Mouse (Mus musculus) hindbrain, embryonic 11.5 days (tissue): ENCODE data around the gene Rtn4rl2. TPM values are rescaled to one million over a fixed set of nuclear protein-coding genes. Genes with fewer than 3 reads are reported as not detected.
A peak's percentile ranks its signal among the peaks of the same experiment; 100 is the strongest.

Source experiments
- ATAC-seq: fragments of 200-750 bp; cut with Nextera tagmentation; 2 replicates; pipeline ENCODE4 v1.8.0; 2017; ENCODE audit warnings: mild to moderate bottlenecking, moderate TSS enrichment, moderate library complexity; ENCODE audit not compliant: low FRiP score
- DNase-seq: peaks from one replicate; pipeline ENCODE4 v3.0.0-alpha.2; 2015; ENCODE audit warnings: low spot score
- H3K27ac ChIP-seq: fragments of 300-500 bp; sonication (generic); 2 replicates; pipeline ENCODE4 v1.5.1; 2014; ENCODE audit warnings: mild to moderate bottlenecking, low read depth, low read length
- H3K27me3 ChIP-seq: fragments of 300-500 bp; sonication (generic); 2 replicates; pipeline ENCODE4 v1.6.1; 2014; ENCODE audit warnings: mild to moderate bottlenecking, low read length, moderate library complexity, mixed read lengths; ENCODE audit not compliant: control insufficient read depth, insufficient read depth
- H3K36me3 ChIP-seq: fragments of 300-500 bp; sonication (generic); 2 replicates; pipeline ENCODE4 v1.6.1; 2014; ENCODE audit warnings: mild to moderate bottlenecking, low read length, moderate library complexity, mixed read lengths; ENCODE audit not compliant: control insufficient read depth, insufficient read depth
- H3K4me1 ChIP-seq: fragments of 300-500 bp; sonication (generic); replicated peaks from 2 replicates; pipeline ENCODE4 v1.6.1; 2014; ENCODE audit warnings: low read length, mixed read lengths; ENCODE audit not compliant: control insufficient read depth, insufficient read depth
- H3K4me2 ChIP-seq: fragments of 300-500 bp; sonication (generic); replicated peaks from 2 replicates; pipeline ENCODE4 v1.6.1; 2014; ENCODE audit warnings: mild to moderate bottlenecking, low read depth, low read length
- H3K4me3 ChIP-seq: fragments of 300-500 bp; sonication (generic); 2 replicates; pipeline ENCODE4 v1.5.1; 2014; ENCODE audit warnings: low read depth, low read length
- H3K9ac ChIP-seq: fragments of 300-500 bp; sonication (generic); 2 replicates; pipeline ENCODE4 v1.6.1; 2014; ENCODE audit warnings: low read depth, low read length
- H3K9me3 ChIP-seq: fragments of 300-500 bp; sonication (generic); 2 replicates; pipeline ENCODE4 v1.6.1; 2016; ENCODE audit warnings: low read length; ENCODE audit not compliant: control insufficient read depth
- WGBS: fragments of 180-500 bp; shearing (Covaris S2); extraction: QIAGEN DNeasy Blood & Tissue Kit; methylation state at CpG from one replicate; pipeline ENCODE4 v1.1.7; 2014; 5-methylcytosine and 5-hydroxymethylcytosine counted together
- polyA plus RNA-seq: library from polyadenylated mRNA; unstranded; fragments of >200 nt; fragmentation: Nextera tagmentation; extraction: Ambion mirVana; gene quantifications from 2 replicates; pipeline ENCODE4 v1.2.1, GENCODE M21; 2014

Gene Rtn4rl2
- polyA plus RNA-seq, 1 experiment from 2014 or later = 1.9 TPM

DNA sequence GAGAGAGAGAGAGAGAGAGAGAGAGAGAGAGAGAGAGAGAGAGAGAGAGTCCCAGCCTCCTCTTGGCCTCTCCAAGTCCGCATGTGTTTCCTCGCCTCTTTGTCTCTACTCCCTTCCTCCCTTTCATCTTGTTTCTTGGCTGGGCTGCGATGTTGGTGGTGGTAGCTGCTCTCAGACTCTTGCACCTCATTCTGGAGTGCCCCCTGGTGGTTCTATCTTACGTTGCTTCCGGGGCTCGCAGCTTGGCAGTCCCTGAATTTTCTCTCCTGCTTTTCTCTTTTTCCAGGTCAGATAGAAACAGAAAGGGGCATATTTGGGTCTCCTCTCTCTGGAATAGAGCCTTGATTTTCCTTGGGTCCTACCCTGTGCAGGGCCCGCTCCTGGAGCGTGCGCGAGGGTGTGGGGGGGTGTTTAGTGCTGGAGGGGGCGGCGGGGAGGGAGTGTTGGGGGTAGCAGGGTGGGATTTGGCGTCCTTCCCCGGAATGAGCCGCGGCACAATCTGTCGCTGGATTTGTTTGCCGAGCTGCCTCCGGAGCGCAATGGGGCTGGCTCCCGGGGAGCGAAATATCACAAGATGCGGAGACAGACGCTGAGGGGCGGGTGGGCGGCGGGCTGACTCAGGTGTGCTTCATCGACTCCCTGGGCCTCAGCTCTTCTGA, 2.3 kb upstream of the Rtn4rl2 start:
- H3K27me3 ChIP-seq = peaks cover 59% of the 10 kb centered on the region
- H3K4me2 ChIP-seq = peak overlapping the region; percentile 36
- H3K9ac ChIP-seq = no peak overlapping the region
- H3K9me3 ChIP-seq = no peaks in the 10 kb centered on the region
- peak overlapping the region; percentile 20 for H3K4me3 ChIP-seq
- no peaks in the 10 kb centered on the region for H3K36me3 ChIP-seq
- H3K27ac ChIP-seq = no peak overlapping the region
- ATAC-seq = no peak
- 3% methylated on average over 28 of the region's 28 CpGs for WGBS
- peak; percentile 83 for DNase-seq
- H3K4me1 ChIP-seq = peaks cover 13% of the 10 kb centered on the region

DNA sequence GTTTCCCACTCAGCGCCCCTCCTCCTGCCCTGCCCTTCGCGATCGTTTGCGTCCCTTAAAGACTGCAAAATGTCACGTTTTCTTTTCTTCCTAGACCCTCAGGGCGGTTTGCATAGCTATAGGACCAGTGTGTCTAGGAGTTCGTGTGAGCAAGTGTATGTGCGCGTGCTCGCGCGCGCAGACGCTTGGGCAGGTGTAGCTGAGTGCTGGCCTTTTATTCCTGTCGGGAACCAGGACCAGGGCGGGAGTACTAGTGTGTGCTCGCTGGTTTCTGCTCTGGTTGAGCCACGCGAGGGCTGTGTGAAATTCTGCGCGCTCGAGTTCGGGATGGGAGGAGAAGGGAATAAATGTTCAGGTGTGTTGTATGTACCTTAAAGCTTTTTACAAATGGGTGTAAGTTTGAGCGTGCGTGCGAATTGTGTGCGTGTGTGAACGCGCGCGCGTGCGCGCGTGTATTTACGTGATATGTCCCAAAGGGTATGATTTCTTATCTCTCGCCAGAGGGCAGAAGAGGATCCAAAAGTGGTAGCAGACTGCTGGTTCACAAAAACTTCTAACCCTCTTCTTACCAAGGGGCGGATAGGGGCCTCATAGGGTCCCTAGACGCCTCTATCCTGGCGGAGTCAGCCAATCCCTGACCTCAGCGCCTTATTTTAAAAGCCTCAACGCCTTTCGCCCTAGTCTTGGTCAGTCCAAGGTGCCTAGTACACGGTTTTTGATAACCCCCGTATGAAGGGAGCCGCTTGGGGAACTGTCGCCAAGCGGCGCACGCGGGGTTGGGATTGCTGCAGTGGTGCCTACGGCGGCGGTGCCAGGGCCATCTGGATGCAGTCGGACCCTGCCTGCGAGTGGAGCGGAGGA, 1.1 kb upstream of the Rtn4rl2 start:
- peak; percentile 8 for ATAC-seq
- H3K9me3 ChIP-seq = no peaks in the 10 kb centered on the region
- peak overlapping the region; percentile 40; the same call in 1 of the 2 replicates for H3K9ac ChIP-seq
- H3K4me1 ChIP-seq = peaks cover 18% of the 10 kb centered on the region
- peak; percentile 65 for DNase-seq
- H3K4me3 ChIP-seq = peak overlapping the region; percentile 41
- WGBS = under 1% methylated on average over 58 of the region's 58 CpGs
- H3K27me3 ChIP-seq = peaks cover 70% of the 10 kb centered on the region
- no peak overlapping the region for H3K27ac ChIP-seq
- H3K4me2 ChIP-seq = peak overlapping the region; percentile 79
- H3K36me3 ChIP-seq = no peaks in the 10 kb centered on the region

- Histone ChIP-seq H3K9ac (no peak overlapping the region), H3K4me1 (peaks cover 18% of the 10 kb centered on the region), H3K27ac (no peak overlapping the region), H3K9me3 (no peaks in the 10 kb centered on the region), H3K27me3 (peaks cover 78% of the 10 kb centered on the region), H3K4me3 (peak overlapping the region; percentile 41), H3K36me3 (no peaks in the 10 kb centered on the region), H3K4me2 (peak overlapping the region; percentile 79)
- peak; percentile 58 for ATAC-seq
- 0% methylated on average over 28 of the region's 39 CpGs for WGBS
- peak; percentile 81 for DNase-seq
These were observed 341 bp upstream of the Rtn4rl2 start for GRCm38 (mm10) chr2:84886821-84887281.

DNA sequence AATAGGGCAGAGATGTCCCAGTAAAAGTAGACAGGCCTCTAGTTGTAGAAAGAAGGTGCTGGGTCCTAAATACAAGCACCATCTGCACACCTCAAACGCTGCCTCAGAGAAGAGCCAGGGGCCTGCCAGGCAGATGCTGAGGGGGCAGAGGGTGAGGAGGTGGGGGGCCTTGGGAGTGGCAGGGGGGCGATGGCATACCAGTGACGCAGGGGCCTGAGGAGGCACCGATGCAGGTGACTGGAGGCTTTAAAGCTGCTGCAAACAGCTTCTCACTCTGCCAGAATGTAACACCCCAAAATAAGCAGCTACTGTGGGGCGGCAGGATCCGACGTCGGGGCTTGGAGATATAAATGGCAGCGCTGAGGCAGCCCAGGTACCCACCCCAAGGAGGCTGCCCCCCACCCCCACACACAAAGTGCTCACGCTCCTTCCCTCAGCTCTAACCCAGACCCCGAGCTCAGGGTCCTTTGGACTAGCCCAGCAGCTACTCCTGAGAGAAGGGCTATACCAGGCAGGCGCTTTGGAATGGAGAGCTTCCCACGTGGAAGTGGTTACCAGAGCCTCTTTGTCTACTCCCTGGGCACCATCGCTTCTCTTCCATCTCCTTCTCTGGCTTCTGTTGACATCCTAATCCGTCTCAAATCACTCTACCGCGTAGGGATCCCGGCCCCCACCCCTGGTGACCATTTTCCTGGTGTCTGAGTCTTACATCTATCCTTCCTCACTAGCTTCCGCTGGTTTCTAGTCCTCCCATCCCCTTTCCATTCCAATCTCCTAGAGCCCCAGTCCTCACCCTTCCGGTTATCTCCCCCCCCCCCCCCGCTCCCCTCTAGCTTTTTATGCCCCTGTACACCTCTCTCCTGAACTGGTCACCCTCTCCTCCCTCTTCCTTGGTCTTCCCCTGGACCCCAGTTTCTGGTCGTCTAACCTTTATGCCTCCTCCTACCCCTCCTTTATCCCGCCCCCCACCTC, 1.1 kb downstream of the Rtn4rl2 start:
- H3K4me3 ChIP-seq = peak overlapping the region; percentile 41
- WGBS = 4% methylated on average over 22 of the region's 23 CpGs
- no peaks in the 10 kb centered on the region for H3K9me3 ChIP-seq
- no peak overlapping the region for H3K27ac ChIP-seq
- DNase-seq = peak; percentile 47
- H3K4me1 ChIP-seq = peaks cover 18% of the 10 kb centered on the region
- H3K36me3 ChIP-seq = no peaks in the 10 kb centered on the region
- peak overlapping the region; percentile 3; the same call in 1 of the 2 replicates for H3K4me2 ChIP-seq
- no peak for ATAC-seq
- no peak overlapping the region for H3K9ac ChIP-seq
- H3K27me3 ChIP-seq = peaks cover 83% of the 10 kb centered on the region

GRCm38 (mm10) chr2:84884611-84885010, 1.9 kb downstream of the Rtn4rl2 start:
- no peak overlapping the region for H3K4me2 ChIP-seq
- ATAC-seq (no peak), DNase-seq (no peak)
- no peaks in the 10 kb centered on the region for H3K36me3 ChIP-seq
- peaks cover 80% of the 10 kb centered on the region for H3K27me3 ChIP-seq
- H3K9me3 ChIP-seq = no peaks in the 10 kb centered on the region
- H3K27ac ChIP-seq = no peak overlapping the region
- H3K4me1 ChIP-seq = peaks cover 18% of the 10 kb centered on the region
- 40% methylated on average over 4 of the region's 4 CpGs for WGBS
- no peak overlapping the region for H3K4me3 ChIP-seq
- no peak overlapping the region for H3K9ac ChIP-seq

- H3K9me3 ChIP-seq = no peaks in the 10 kb centered on the region
- H3K36me3 ChIP-seq = no peaks in the 10 kb centered on the region
- H3K9ac ChIP-seq = no peak overlapping the region
- DNase-seq = no peak
- H3K4me3 ChIP-seq = no peak overlapping the region
- 57% methylated on average over 4 of the region's 4 CpGs for WGBS
- no peak overlapping the region for H3K4me2 ChIP-seq
- peaks cover 14% of the 10 kb centered on the region for H3K4me1 ChIP-seq
- H3K27ac ChIP-seq = no peak overlapping the region
- ATAC-seq = no peak
- peaks cover 73% of the 10 kb centered on the region for H3K27me3 ChIP-seq
These were observed 2.6 kb downstream of the Rtn4rl2 start for GRCm38 (mm10) chr2:84883942-84884341.

GRCm38 (mm10) chr2:84883530-84883929, 3.0 kb downstream of the Rtn4rl2 start:
- Histone ChIP-seq H3K27ac (no peak overlapping the region), H3K9me3 (no peaks in the 10 kb centered on the region), H3K4me2 (peak overlapping the region; percentile 4; the same call in 1 of the 2 replicates), H3K4me3 (no peak overlapping the region), H3K36me3 (no peaks in the 10 kb centered on the region), H3K9ac (no peak overlapping the region), H3K4me1 (peaks cover 13% of the 10 kb centered on the region), H3K27me3 (peaks cover 69% of the 10 kb centered on the region)
- 5% methylated on average over 9 of the region's 11 CpGs for WGBS
- DNase-seq = peak; percentile 56
- no peak for ATAC-seq

GRCm38 (mm10) chr2:84883084-84883483, 3.4 kb downstream of the Rtn4rl2 start:
- Histone ChIP-seq H3K9ac (no peak overlapping the region), H3K4me2 (peak overlapping the region; percentile 4; the same call in 1 of the 2 replicates), H3K27me3 (peaks cover 66% of the 10 kb centered on the region), H3K36me3 (no peaks in the 10 kb centered on the region), H3K9me3 (no peaks in the 10 kb centered on the region), H3K4me1 (peaks cover 13% of the 10 kb centered on the region), H3K4me3 (no peak overlapping the region), H3K27ac (no peak overlapping the region)
- DNase-seq (no peak), ATAC-seq (no peak)
- WGBS = 5% methylated on average over 6 of the region's 6 CpGs
